Mouse (Mus musculus): ENCODE data around the gene Pacrg. TPM values are rescaled to one million over a fixed set of nuclear protein-coding genes. Genes with fewer than 3 reads are reported as not detected.

Gene Pacrg
- polyA plus RNA-seq, 1 experiment from 2014 or later = 0.57 TPM

DNA sequence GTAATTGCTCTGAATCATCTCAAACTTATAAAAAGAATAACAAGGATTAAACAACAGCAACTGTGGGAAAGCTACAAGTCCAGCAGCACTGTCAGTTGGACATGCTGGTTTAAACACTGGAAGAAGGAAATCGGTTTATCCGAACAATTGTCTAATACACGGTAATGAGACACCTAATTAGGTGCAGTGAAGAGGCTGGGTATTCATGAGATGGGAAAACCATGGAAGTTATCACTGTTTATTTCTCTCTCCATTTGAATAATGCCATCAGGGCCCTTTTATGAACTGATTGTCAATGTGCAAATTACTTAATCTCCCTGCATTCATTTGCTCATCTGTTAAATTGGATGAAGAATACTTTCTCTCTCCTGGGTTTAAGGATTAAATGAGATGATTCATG is 280.1 kb downstream of the Pacrg start:
- WGBS = 85% methylated on average over 3 of the region's 3 CpGs
- H3K9me3 ChIP-seq (ENCODE audit: control insufficient read depth) = no peaks in the 10 kb centered on the region
- H3K9ac ChIP-seq (ENCODE audit: low read depth, low read length) = no peak overlapping the region
- no peak for TF ChIP-seq CTCF (IDR thresholded peaks at IDR 0.05; ENCODE audit: low read depth)
- no peak overlapping the region for H3K27ac ChIP-seq (ENCODE audit: low read depth, low read length)
- no peak overlapping the region for H3K4me2 ChIP-seq (replicated peaks; ENCODE audit: low read depth)
- no peaks in the 10 kb centered on the region for H3K27me3 ChIP-seq (replicated peaks; ENCODE audit: control insufficient read depth, insufficient read depth, low read length)
- no peaks in the 10 kb centered on the region for H3K4me1 ChIP-seq (replicated peaks; ENCODE audit: control insufficient read depth, insufficient read depth, low read length)
- H3K36me3 ChIP-seq (ENCODE audit: control insufficient read depth, insufficient read depth) = no peaks in the 10 kb centered on the region
- ATAC-seq = no peak
- H3K4me3 ChIP-seq (ENCODE audit: low read depth, low read length) = no peak overlapping the region

DNA sequence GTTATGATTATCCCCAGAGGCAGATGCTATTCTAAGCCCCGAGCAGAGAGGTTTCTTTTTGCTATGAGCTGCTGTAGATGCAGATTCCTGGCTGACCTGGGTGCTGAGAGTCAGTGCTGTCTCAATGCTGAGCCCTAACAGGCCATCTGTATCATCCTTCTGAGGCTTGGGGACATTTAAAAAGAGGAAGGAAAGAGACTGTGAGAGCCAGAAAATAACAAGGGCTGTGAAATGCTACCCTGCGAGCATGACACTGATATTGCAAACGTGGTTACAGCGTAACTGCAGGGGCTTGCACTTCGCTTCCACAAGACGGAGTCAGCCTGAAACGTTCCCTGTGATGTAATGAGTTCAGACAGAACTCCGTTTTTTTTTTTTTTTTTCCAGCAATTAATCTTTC is 281.4 kb downstream of the Pacrg start:
- 63% methylated on average over 8 of the region's 8 CpGs for WGBS
- no peak for ATAC-seq
- no peaks in the 10 kb centered on the region for H3K27me3 ChIP-seq (replicated peaks; ENCODE audit: control insufficient read depth, insufficient read depth, low read length)
- no peak overlapping the region for H3K4me2 ChIP-seq (replicated peaks; ENCODE audit: low read depth)
- H3K27ac ChIP-seq (ENCODE audit: low read depth, low read length) = no peak overlapping the region
- H3K9me3 ChIP-seq (ENCODE audit: control insufficient read depth) = no peaks in the 10 kb centered on the region
- no peak overlapping the region for H3K9ac ChIP-seq (ENCODE audit: low read depth, low read length)
- H3K4me3 ChIP-seq (ENCODE audit: low read depth, low read length) = no peak overlapping the region
- no peak for TF ChIP-seq CTCF (IDR thresholded peaks at IDR 0.05; ENCODE audit: low read depth)
- H3K36me3 ChIP-seq (ENCODE audit: control insufficient read depth, insufficient read depth) = no peaks in the 10 kb centered on the region
- no peaks in the 10 kb centered on the region for H3K4me1 ChIP-seq (replicated peaks; ENCODE audit: control insufficient read depth, insufficient read depth, low read length)

DNA sequence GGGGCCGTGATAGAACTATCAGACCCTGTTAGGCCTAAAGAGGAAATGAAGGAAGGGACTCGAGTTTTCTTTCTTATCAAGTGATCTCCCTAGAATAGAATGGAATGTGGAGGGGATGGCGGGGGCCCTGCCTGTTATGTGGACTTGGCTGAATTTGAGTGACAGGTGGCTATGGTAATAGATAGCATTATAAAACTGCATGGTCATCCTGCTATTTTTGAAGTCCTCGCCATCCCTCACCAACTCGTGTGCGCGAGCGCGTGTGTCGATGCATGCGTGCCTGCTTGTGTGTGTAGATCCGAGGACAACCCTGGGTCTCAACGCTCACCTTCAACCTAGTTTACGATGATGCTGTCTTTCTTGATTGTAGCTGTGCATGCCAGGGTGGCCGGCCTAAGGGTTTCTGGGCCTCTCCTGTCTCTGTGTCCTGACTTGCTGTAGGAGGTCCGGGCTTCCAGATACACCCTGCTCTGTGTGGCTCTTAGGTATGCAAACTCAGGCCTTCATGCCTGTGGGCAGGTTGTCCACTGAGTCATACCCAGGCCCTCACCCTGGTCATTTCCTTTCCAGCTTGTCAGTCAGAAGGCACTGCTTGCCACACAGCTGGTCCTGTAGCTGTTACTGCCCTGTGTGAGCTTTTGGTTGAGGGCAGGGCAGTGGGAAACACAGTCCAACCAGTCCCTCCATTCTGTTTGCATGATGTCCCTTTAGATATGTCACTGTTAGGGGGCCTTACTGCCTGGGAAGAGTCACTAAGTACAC is 287.6 kb downstream of the Pacrg start:
- 86% methylated on average over 16 of the region's 16 CpGs for WGBS
- Histone ChIP-seq H3K27me3 (replicated peaks; ENCODE audit: control insufficient read depth, insufficient read depth, low read length) (no peaks in the 10 kb centered on the region), H3K9me3 (ENCODE audit: control insufficient read depth) (no peaks in the 10 kb centered on the region), H3K9ac (ENCODE audit: low read depth, low read length) (no peak overlapping the region), H3K4me3 (ENCODE audit: low read depth, low read length) (no peak overlapping the region), H3K4me1 (replicated peaks; ENCODE audit: control insufficient read depth, insufficient read depth, low read length) (no peaks in the 10 kb centered on the region), H3K4me2 (replicated peaks; ENCODE audit: low read depth) (no peak overlapping the region), H3K27ac (ENCODE audit: low read depth, low read length) (no peak overlapping the region), H3K36me3 (ENCODE audit: control insufficient read depth, insufficient read depth) (no peaks in the 10 kb centered on the region)
- ATAC-seq = no peak
- TF ChIP-seq CTCF (IDR thresholded peaks at IDR 0.05; ENCODE audit: low read depth) = no peak

DNA sequence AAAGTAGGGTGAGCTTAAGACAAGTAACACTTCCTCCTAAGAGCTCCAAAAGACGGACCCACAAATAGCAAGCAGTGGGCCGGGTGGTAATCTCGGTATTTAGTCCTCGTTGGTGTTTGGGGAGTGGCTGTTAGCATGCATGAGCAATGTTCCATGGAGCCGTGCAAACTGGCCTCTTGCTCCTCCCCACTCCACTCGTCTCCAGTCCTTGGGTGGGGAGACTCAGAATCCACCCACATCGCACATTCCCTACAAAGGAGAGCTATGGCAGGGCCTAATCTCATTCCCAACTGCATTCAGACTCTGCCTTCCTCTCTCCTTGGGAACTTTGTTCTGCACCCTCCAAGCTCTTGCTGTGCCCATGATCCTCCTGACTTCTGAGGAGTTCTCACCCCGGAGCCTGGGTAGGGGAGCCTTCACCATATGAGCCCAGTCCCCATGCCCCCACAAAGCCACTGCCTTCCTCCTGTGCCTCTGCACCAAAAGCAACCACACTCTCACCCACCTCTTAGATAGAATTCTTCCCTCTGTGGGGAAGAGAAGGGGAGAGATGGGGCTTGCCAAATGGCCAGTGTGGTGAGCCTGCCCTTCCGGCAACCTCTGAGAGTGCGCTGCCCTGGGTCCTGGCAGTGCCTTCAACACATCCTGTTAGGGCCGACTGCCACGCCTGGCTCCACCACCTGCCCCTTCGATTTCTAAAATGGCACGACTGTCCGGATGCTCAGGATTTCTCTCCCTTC is 289.2 kb downstream of the Pacrg start:
- H3K9me3 ChIP-seq (ENCODE audit: control insufficient read depth) = no peaks in the 10 kb centered on the region
- H3K27me3 ChIP-seq (replicated peaks; ENCODE audit: control insufficient read depth, insufficient read depth, low read length) = no peaks in the 10 kb centered on the region
- H3K36me3 ChIP-seq (ENCODE audit: control insufficient read depth, insufficient read depth) = no peaks in the 10 kb centered on the region
- H3K27ac ChIP-seq (ENCODE audit: low read depth, low read length) = no peak overlapping the region
- ATAC-seq = no peak
- H3K9ac ChIP-seq (ENCODE audit: low read depth, low read length) = no peak overlapping the region
- no peak overlapping the region for H3K4me3 ChIP-seq (ENCODE audit: low read depth, low read length)
- WGBS = 72% methylated on average over 15 of the region's 15 CpGs
- no peaks in the 10 kb centered on the region for H3K4me1 ChIP-seq (replicated peaks; ENCODE audit: control insufficient read depth, insufficient read depth, low read length)
- no peak overlapping the region for H3K4me2 ChIP-seq (replicated peaks; ENCODE audit: low read depth)
- no peak for TF ChIP-seq CTCF (IDR thresholded peaks at IDR 0.05; ENCODE audit: low read depth)

DNA sequence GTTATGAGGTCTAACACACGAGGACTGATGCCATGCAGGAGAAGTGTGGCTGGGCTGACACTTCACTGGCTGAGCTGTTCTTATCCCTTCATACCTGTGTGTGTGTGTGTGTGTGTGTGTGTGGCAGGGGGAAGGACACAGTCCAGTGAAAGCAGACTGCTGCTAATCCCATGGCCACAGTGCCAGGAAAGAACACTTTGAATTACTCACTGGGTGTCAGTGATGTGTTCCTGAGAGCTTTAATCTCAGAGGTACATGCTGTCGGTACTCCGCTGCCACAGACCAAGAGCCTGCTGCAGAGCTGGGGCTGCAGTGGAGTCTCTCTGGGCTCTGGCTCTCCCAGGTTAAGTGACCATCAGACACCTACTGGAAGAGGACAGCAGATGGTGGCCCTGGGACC is 290.3 kb downstream of the Pacrg start:
- Histone ChIP-seq H3K4me3 (ENCODE audit: low read depth, low read length) (no peak overlapping the region), H3K27me3 (replicated peaks; ENCODE audit: control insufficient read depth, insufficient read depth, low read length) (no peaks in the 10 kb centered on the region), H3K4me2 (replicated peaks; ENCODE audit: low read depth) (no peak overlapping the region), H3K27ac (ENCODE audit: low read depth, low read length) (no peak overlapping the region), H3K4me1 (replicated peaks; ENCODE audit: control insufficient read depth, insufficient read depth, low read length) (no peaks in the 10 kb centered on the region), H3K9ac (ENCODE audit: low read depth, low read length) (no peak overlapping the region), H3K9me3 (ENCODE audit: control insufficient read depth) (no peaks in the 10 kb centered on the region), H3K36me3 (ENCODE audit: control insufficient read depth, insufficient read depth) (no peaks in the 10 kb centered on the region)
- TF ChIP-seq CTCF (IDR thresholded peaks at IDR 0.05; ENCODE audit: low read depth) = no peak
- ATAC-seq = no peak
- 62% methylated on average over 3 of the region's 3 CpGs for WGBS

DNA sequence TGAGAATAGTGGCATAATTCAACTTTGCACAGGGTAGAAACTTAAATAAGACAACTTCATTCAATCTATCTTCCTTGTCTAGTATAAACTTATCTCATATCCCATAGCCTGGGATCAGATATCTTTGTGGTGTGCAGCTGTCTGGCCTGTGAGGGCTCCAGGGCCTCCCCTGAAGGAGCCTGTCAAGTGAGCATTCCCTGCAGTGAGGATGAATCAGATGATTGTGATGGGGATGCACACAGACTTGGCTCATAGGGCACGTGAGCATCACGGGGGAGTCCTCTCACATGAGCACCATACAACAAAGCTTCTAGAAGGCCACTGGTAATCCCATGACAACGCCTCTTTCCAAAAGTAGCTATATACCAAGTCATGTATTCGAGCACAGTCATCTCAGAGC is 291.1 kb downstream of the Pacrg start:
- Histone ChIP-seq H3K4me3 (ENCODE audit: low read depth, low read length) (no peak overlapping the region), H3K9me3 (ENCODE audit: control insufficient read depth) (no peaks in the 10 kb centered on the region), H3K4me2 (replicated peaks; ENCODE audit: low read depth) (no peak overlapping the region), H3K36me3 (ENCODE audit: control insufficient read depth, insufficient read depth) (no peaks in the 10 kb centered on the region), H3K9ac (ENCODE audit: low read depth, low read length) (no peak overlapping the region), H3K4me1 (replicated peaks; ENCODE audit: control insufficient read depth, insufficient read depth, low read length) (no peaks in the 10 kb centered on the region), H3K27me3 (replicated peaks; ENCODE audit: control insufficient read depth, insufficient read depth, low read length) (no peaks in the 10 kb centered on the region), H3K27ac (ENCODE audit: low read depth, low read length) (no peak overlapping the region)
- TF ChIP-seq CTCF (IDR thresholded peaks at IDR 0.05; ENCODE audit: low read depth) = no peak
- WGBS = 87% methylated on average over 4 of the region's 4 CpGs
- ATAC-seq = no peak
